Mouse (Mus musculus): Measurements from ENCODE around the gene Hdhd3. TPM values are rescaled to one million over a fixed set of nuclear protein-coding genes. Genes with fewer than 3 reads are reported as not detected.

Gene Hdhd3
- polyA plus RNA-seq, 1 experiment = 23.7 TPM

- Histone ChIP-seq H3K27ac (ENCODE audit: insufficient read depth, low read depth, low read length) (no peak overlapping the region), H3K36me3 (ENCODE audit: control insufficient read depth, insufficient read depth, low read length) (no peaks in the 10 kb centered on the region), H3K4me3 (ENCODE audit: insufficient read depth, low read depth, low read length) (no peak overlapping the region), H3K27me3 (replicated peaks; ENCODE audit: control insufficient read depth, insufficient read depth, low read length) (no peaks in the 10 kb centered on the region), H3K4me1 (ENCODE audit: control insufficient read depth, insufficient read depth, low read length) (no peaks in the 10 kb centered on the region; the same call in 1 of the 2 replicates)
- no peak for DNase-seq
- no peak for TF ChIP-seq CTCF (conservative IDR thresholded peaks at IDR 0.05; ENCODE audit: insufficient read depth, insufficient read length, low read depth, low read length)
- no peak for TF ChIP-seq POLR2A (IDR thresholded peaks at IDR 0.05; ENCODE audit: low read depth, low read length)
- 60% methylated on average over 2 of the region's 2 CpGs for WGBS
Measured at GRCm38 (mm10) chr4:62526256-62526655, 23.0 kb upstream of the Hdhd3 start.

GRCm38 (mm10) chr4:62525489-62525811, 22.2 kb upstream of the Hdhd3 start:
- H3K4me3 ChIP-seq (ENCODE audit: insufficient read depth, low read depth, low read length) = peak overlapping the region; percentile 92
- H3K27ac ChIP-seq (ENCODE audit: insufficient read depth, low read depth, low read length) = no peak overlapping the region
- no peaks in the 10 kb centered on the region; the same call in 1 of the 2 replicates for H3K4me1 ChIP-seq (ENCODE audit: control insufficient read depth, insufficient read depth, low read length)
- under 1% methylated on average over 10 of the region's 10 CpGs for WGBS
- TF ChIP-seq POLR2A (IDR thresholded peaks at IDR 0.05; ENCODE audit: low read depth, low read length) (no peak), CTCF (conservative IDR thresholded peaks at IDR 0.05; ENCODE audit: insufficient read depth, insufficient read length, low read depth, low read length) (no peak)
- no peaks in the 10 kb centered on the region for H3K27me3 ChIP-seq (replicated peaks; ENCODE audit: control insufficient read depth, insufficient read depth, low read length)
- DNase-seq = no peak
- no peaks in the 10 kb centered on the region for H3K36me3 ChIP-seq (ENCODE audit: control insufficient read depth, insufficient read depth, low read length)

DNA sequence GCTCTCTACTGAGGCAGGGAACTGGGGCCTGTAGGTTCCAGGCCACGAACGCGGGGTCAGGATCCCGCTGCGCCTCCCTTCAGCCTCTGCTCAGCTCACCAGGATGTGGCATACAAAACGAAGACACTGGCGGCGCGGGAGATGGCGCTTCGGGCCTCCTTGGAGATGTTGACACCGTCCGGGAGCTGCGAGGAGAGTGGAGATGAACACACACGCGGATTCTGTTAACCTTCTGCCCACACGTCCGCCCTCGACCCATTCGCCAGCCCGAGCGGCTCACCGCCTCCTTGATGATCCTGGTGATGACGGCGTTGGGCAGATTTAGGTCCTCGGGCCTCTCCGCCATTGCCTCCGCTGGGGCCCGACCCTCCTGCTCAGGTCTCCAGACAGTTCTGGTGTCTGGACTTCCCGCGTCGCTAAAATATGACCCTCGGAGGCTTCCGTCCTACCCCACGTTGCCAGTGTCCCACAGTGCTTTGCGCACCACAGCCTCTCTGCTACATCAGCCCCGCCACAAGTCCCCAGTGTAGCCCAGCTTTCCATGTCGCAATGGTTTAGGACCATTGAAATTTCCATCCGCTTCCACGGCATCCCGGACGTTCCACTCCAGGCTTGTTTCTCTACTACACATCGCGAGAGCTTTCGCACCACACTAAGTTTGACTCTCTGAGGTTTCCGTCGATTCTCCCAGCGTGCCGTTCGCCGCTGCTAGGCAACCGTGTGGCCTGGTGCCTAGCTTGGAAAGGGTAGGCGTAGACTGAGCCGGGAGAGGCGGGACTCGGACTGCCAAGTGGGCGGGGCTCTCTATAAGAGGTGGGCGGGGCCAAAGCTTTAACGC, 21.6 kb upstream of the Hdhd3 start, which contains the start of the genes Pole3 and 4933430I17Rik:
Gene Pole3 (minus strand): TSS at position 418 of the 838 bp plus-strand sequence.
Gene 4933430I17Rik (plus strand): TSS at position 719 of the 838 bp plus-strand sequence.
- peak; percentile 98 for DNase-seq
- WGBS = under 1% methylated on average over 59 of the region's 59 CpGs
- Histone ChIP-seq H3K4me1 (ENCODE audit: control insufficient read depth, insufficient read depth, low read length) (no peaks in the 10 kb centered on the region), H3K27ac (ENCODE audit: insufficient read depth, low read depth, low read length) (peak within 1 kb of the TSS; percentile 99), H3K36me3 (ENCODE audit: control insufficient read depth, insufficient read depth, low read length) (no peaks in the 10 kb centered on the region), H3K27me3 (replicated peaks; ENCODE audit: control insufficient read depth, insufficient read depth, low read length) (no peaks in the 10 kb centered on the region), H3K4me3 (ENCODE audit: insufficient read depth, low read depth, low read length) (peak within 1 kb of the TSS; percentile 92)
- TF ChIP-seq POLR2A (IDR thresholded peaks at IDR 0.05; ENCODE audit: low read depth, low read length) = no peak
- no peak for TF ChIP-seq CTCF (conservative IDR thresholded peaks at IDR 0.05; ENCODE audit: insufficient read depth, insufficient read length, low read depth, low read length)

GRCm38 (mm10) chr4:62520892-62521400, 17.7 kb upstream of the Hdhd3 start:
- Histone ChIP-seq H3K4me3 (ENCODE audit: insufficient read depth, low read depth, low read length) (no peak overlapping the region), H3K4me1 (ENCODE audit: control insufficient read depth, insufficient read depth, low read length) (peaks cover 25% of the 10 kb centered on the region), H3K36me3 (ENCODE audit: control insufficient read depth, insufficient read depth, low read length) (no peaks in the 10 kb centered on the region), H3K27ac (ENCODE audit: insufficient read depth, low read depth, low read length) (no peak overlapping the region), H3K27me3 (replicated peaks; ENCODE audit: control insufficient read depth, insufficient read depth, low read length) (no peaks in the 10 kb centered on the region)
- 78% methylated on average over 2 of the region's 2 CpGs for WGBS
- no peak for DNase-seq
- no peak for TF ChIP-seq CTCF (conservative IDR thresholded peaks at IDR 0.05; ENCODE audit: insufficient read depth, insufficient read length, low read depth, low read length)

- H3K27me3 ChIP-seq (replicated peaks; ENCODE audit: control insufficient read depth, insufficient read depth, low read length) = no peaks in the 10 kb centered on the region
- peak; percentile 96 for DNase-seq
- under 1% methylated on average over 37 of the region's 37 CpGs for WGBS
- peak; percentile 22 for TF ChIP-seq POLR2A (IDR thresholded peaks at IDR 0.05; ENCODE audit: low read depth, low read length)
- TF ChIP-seq CTCF (conservative IDR thresholded peaks at IDR 0.05; ENCODE audit: insufficient read depth, insufficient read length, low read depth, low read length) = no peak
- H3K27ac ChIP-seq (ENCODE audit: insufficient read depth, low read depth, low read length) = peak within 1 kb of the TSS; percentile 80
- peak within 1 kb of the TSS; percentile 88 for H3K4me3 ChIP-seq (ENCODE audit: insufficient read depth, low read depth, low read length)
- H3K36me3 ChIP-seq (ENCODE audit: control insufficient read depth, insufficient read depth, low read length) = no peaks in the 10 kb centered on the region
- H3K4me1 ChIP-seq (ENCODE audit: control insufficient read depth, insufficient read depth, low read length) = peaks cover 35% of the 10 kb centered on the region
Measured at GRCm38 (mm10) chr4:62519849-62520233, 16.6 kb upstream of the Hdhd3 start, which contains the start of gene Alad. Gene Alad, minus strand, starts transcription at chr4:62519918.

- no peaks in the 10 kb centered on the region for H3K36me3 ChIP-seq (ENCODE audit: control insufficient read depth, insufficient read depth, low read length)
- peaks cover 35% of the 10 kb centered on the region for H3K4me1 ChIP-seq (ENCODE audit: control insufficient read depth, insufficient read depth, low read length)
- H3K27ac ChIP-seq (ENCODE audit: insufficient read depth, low read depth, low read length) = peak overlapping the region; percentile 75
- TF ChIP-seq POLR2A (IDR thresholded peaks at IDR 0.05; ENCODE audit: low read depth, low read length) (no peak), CTCF (conservative IDR thresholded peaks at IDR 0.05; ENCODE audit: insufficient read depth, insufficient read length, low read depth, low read length) (no peak)
- peak overlapping the region; percentile 88 for H3K4me3 ChIP-seq (ENCODE audit: insufficient read depth, low read depth, low read length)
- H3K27me3 ChIP-seq (replicated peaks; ENCODE audit: control insufficient read depth, insufficient read depth, low read length) = no peaks in the 10 kb centered on the region
- no peak for DNase-seq
- WGBS = 1% methylated on average over 26 of the region's 26 CpGs
Measured at GRCm38 (mm10) chr4:62519122-62519848, 16.0 kb upstream of the Hdhd3 start.
